Mouse (Mus musculus) skeletal muscle tissue, adult 2 months (tissue): ENCODE data around the gene Rab3gap2.
"Not testable (repeated sequence)": the region's sequence is repeated elsewhere in the genome, so short reads cannot be mapped to it uniquely, and the experiment has no call there.

Experiments used
- DNase-seq: peaks from one replicate; pipeline ENCODE4 v3.0.0-alpha.2; 2012; ENCODE audit warnings: low read depth, low spot score

Gene Rab3gap2

GRCm38 (mm10) chr1:185280616-185281015 lies 76.7 kb downstream of the Rab3gap2 start:
- no peak for DNase-seq

GRCm38 (mm10) chr1:185282846-185283245 lies 78.9 kb downstream of the Rab3gap2 start:
- no peak for DNase-seq

- DNase-seq, result no peak
Observed at GRCm38 (mm10) chr1:185283247-185283646, 79.3 kb downstream of the Rab3gap2 start.

GRCm38 (mm10) chr1:185284740-185285139 lies 80.8 kb downstream of the Rab3gap2 start:
- DNase-seq, result peak; percentile 35

GRCm38 (mm10) chr1:185285171-185285570 lies 81.3 kb downstream of the Rab3gap2 start:
- DNase-seq, result peak; percentile 24

- no peak for DNase-seq
Observed at GRCm38 (mm10) chr1:185287066-185287465, 83.1 kb downstream of the Rab3gap2 start.

- DNase-seq, result peak; percentile 54
Observed at GRCm38 (mm10) chr1:185289231-185289630, 85.3 kb downstream of the Rab3gap2 start.

GRCm38 (mm10) chr1:185291336-185291735 lies 87.4 kb downstream of the Rab3gap2 start:
- DNase-seq, result no peak

GRCm38 (mm10) chr1:185292646-185293360 lies 88.9 kb downstream of the Rab3gap2 start:
- no peak for DNase-seq

- no peak for DNase-seq
Observed at GRCm38 (mm10) chr1:185296850-185297249, 92.9 kb downstream of the Rab3gap2 start.

GRCm38 (mm10) chr1:185298496-185298895 lies 94.6 kb downstream of the Rab3gap2 start:
- peak; percentile 69 for DNase-seq

- DNase-seq, result no peak
Observed at GRCm38 (mm10) chr1:185302816-185303215, 98.9 kb downstream of the Rab3gap2 start.

- no peak for DNase-seq
Observed at GRCm38 (mm10) chr1:185306836-185307235, 102.9 kb downstream of the Rab3gap2 start.

GRCm38 (mm10) chr1:185307645-185308044 lies 103.7 kb downstream of the Rab3gap2 start:
- no peak for DNase-seq

GRCm38 (mm10) chr1:185308334-185308733 lies 104.4 kb downstream of the Rab3gap2 start:
- DNase-seq, result no peak

- DNase-seq, result peak; percentile 53
Observed at GRCm38 (mm10) chr1:185308908-185309307, 105.0 kb downstream of the Rab3gap2 start.

GRCm38 (mm10) chr1:185311949-185312348 lies 108.0 kb downstream of the Rab3gap2 start:
- no peak for DNase-seq

GRCm38 (mm10) chr1:185314546-185314945 lies 110.6 kb downstream of the Rab3gap2 start:
- no peak for DNase-seq

GRCm38 (mm10) chr1:185315846-185316568 lies 112.1 kb downstream of the Rab3gap2 start:
- no peak for DNase-seq

- not testable (repeated sequence) for DNase-seq
Observed at GRCm38 (mm10) chr1:185327754-185328345, 123.9 kb downstream of the Rab3gap2 start.

GRCm38 (mm10) chr1:185328721-185329610 lies 125.0 kb downstream of the Rab3gap2 start, which contains the start of gene Iars2:
Iars2 (minus strand) TSS chr1:185329396.
- peak; percentile 73 for DNase-seq
